Mouse (Mus musculus): ENCODE data around the gene Anxa11.

GRCm38 (mm10) chr14:25841579-25841978, 377 bp upstream of the Anxa11 start:
- TF ChIP-seq CTCF (IDR thresholded peaks at IDR 0.05; ENCODE audit: low read depth, low read length) = no peak
- no peak for TF ChIP-seq POLR2A (IDR thresholded peaks at IDR 0.05; ENCODE audit: extremely low read depth, insufficient read depth, low read length)

All from liver, adult 2 months (tissue).